Mouse (Mus musculus) stomach, embryonic 14.5 days (tissue): ENCODE results near the gene Rnf41. TPM values are rescaled to one million over a fixed set of nuclear protein-coding genes. Genes with fewer than 3 reads are reported as not detected.

Experiments used
- ATAC-seq: fragments of 200-750 bp; cut with Nextera tagmentation; 2 replicates; pipeline ENCODE4 v1.8.0; 2017; ENCODE audit warnings: low read depth, moderate TSS enrichment; ENCODE audit not compliant: insufficient number of reproducible peaks, insufficient read depth, low FRiP score
- H3K27ac ChIP-seq: fragments of 300-500 bp; sonication (generic); 2 replicates; pipeline ENCODE4 v1.5.1; 2014; ENCODE audit warnings: mild to moderate bottlenecking, low read length, moderate library complexity, mixed read lengths
- H3K27me3 ChIP-seq: fragments of 300-500 bp; sonication (generic); 2 replicates; pipeline ENCODE4 v1.6.1; 2014; ENCODE audit warnings: low read length, control low read depth, mixed read lengths; ENCODE audit not compliant: control insufficient read depth, insufficient read depth
- H3K36me3 ChIP-seq: fragments of 300-500 bp; sonication (generic); 2 replicates; pipeline ENCODE4 v1.6.1; 2014; ENCODE audit warnings: mild to moderate bottlenecking, control low read depth, low read length, moderate library complexity, mixed read lengths; ENCODE audit not compliant: control insufficient read depth, insufficient read depth
- H3K4me1 ChIP-seq: fragments of 300-500 bp; sonication (generic); 2 replicates; pipeline ENCODE4 v1.6.1; 2014; ENCODE audit warnings: low read length, control low read depth, mixed read lengths; ENCODE audit not compliant: control insufficient read depth, insufficient read depth
- H3K4me2 ChIP-seq: fragments of 300-500 bp; sonication (generic); replicated peaks from 2 replicates; pipeline ENCODE4 v1.6.1; 2014; ENCODE audit warnings: low read depth, low read length, control low read depth
- H3K4me3 ChIP-seq: fragments of 300-500 bp; sonication (generic); 2 replicates; pipeline ENCODE4 v1.5.1; 2014; ENCODE audit warnings: low read depth, low read length, control low read depth
- H3K9ac ChIP-seq: fragments of 300-500 bp; sonication (generic); replicated peaks from 2 replicates; pipeline ENCODE4 v1.6.1; 2014; ENCODE audit warnings: low read depth, mild to moderate bottlenecking, control low read depth, low read length, moderate library complexity, mixed read lengths
- H3K9me3 ChIP-seq: fragments of 300-500 bp; sonication (generic); 2 replicates; pipeline ENCODE4 v1.6.1; 2016; ENCODE audit warnings: low read depth, low read length, control low read depth; ENCODE audit not compliant: control insufficient read depth
- WGBS: fragments of 180-500 bp; shearing (Covaris S2); extraction: QIAGEN DNeasy Blood & Tissue Kit; methylation state at CpG from one replicate; pipeline ENCODE4 v1.1.7; 2014; 5-methylcytosine and 5-hydroxymethylcytosine counted together
- polyA plus RNA-seq: library from polyadenylated mRNA; unstranded; fragments of >200 nt; fragmentation: Nextera tagmentation; extraction: Ambion mirVana; gene quantifications from 2 replicates; pipeline ENCODE4 v1.2.1, GENCODE M21; 2014

Rnf41 gene
- polyA plus RNA-seq, 1 experiment from 2014 or later = 31.9 TPM

DNA sequence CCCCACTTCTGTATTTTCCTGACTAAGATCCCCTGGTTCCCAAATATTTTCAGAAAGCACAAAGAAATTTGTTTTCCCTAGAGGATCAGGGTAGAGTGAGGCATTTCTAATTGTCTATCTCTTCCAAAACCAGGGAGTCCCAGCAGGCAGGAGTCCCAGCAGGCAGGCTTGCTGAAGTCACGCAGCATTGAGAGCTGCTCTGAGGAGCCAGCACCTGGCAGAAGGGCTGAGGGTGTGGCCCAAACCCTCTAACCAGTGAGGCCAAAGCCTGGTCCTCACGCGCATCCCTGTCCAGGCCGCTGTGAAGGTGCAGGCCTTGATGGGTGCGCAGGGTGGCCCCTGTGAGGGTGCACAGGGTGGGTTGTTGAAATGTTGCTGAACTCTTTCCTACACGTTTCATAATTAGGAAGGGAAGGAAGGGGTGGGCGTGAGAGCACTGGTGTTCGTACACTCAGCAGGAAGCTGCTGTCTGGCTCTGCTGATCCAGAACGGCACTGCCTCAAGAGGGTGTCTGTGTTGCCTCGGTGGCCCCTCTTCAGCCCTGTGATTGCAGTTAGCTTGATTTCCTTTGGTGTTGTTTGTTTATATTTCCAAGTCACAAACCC, 27.3 kb downstream of the Rnf41 start:
- H3K4me3 ChIP-seq = no peak overlapping the region

DNA sequence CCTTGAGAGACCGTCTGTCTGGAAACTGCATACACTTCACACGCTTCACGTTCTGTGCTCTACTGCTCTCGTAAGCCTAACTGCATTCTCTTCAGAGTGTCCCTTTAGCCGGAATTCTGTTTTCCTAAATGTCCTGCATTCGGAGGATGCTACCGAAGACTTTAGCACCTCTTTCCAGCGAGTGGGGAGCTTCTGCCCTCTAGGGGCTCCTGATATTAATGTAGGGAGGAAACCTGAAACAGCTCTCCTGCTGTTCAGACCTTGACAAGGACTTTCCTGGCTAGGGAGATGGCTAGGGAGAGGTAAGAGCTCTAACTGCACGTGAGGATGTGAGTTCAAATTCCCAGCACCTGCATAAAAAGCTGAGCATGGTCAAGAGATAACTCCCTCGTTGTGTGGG, 28.9 kb downstream of the Rnf41 start:
- 59% methylated on average over 10 of the region's 10 CpGs for WGBS
- Histone ChIP-seq H3K27ac (no peak overlapping the region), H3K36me3 (peaks cover 49% of the 10 kb centered on the region)

More for the DNA sequence above, 27.3 kb downstream of the Rnf41 start:
- ATAC-seq = no peak
- WGBS = 62% methylated on average over 10 of the region's 10 CpGs
- peak overlapping the region; percentile 1; the same call in 1 of the 2 replicates for H3K27ac ChIP-seq
- peaks cover 56% of the 10 kb centered on the region for H3K36me3 ChIP-seq
- no peaks in the 10 kb centered on the region for H3K4me1 ChIP-seq
- no peak overlapping the region for H3K9ac ChIP-seq
- H3K27me3 ChIP-seq = no peaks in the 10 kb centered on the region
- H3K9me3 ChIP-seq = no peaks in the 10 kb centered on the region
- H3K4me2 ChIP-seq = no peak overlapping the region

DNA sequence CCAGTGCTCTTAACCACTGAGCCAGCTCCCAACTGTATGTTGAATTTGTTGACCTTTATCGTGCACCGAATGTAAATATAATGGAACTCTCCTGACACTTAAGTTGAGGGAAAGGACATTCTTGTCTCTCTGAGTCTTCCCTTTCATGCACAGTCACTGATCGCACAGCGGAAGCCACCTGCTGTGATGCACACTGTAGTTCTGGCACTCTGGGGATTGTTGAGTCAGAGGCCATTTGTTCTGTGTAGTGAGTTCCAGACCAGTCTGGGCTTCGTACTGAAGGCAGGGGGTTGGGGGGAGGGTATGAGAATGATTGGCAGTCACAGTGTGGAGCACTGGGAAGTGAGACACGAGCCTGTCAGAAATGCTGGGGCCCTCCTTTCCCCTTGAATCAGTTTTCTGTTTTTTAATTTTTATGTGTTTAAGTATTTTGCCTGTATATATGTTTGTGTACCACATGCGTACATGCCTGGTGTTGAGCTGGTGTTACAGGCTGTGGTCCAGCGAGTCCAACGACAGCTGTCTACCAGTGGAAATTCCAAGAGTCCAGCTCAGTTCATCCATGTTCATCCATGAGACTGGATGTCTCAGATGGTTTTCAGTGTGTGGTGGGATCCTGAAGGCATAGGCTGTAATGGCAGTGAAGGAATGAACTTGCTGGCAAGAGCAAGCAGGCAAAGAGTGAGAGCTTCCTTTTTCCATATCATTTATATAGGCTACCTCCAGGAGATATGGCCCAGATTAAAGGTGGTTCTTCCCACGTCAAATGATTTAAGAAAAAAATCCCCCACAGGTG, 30.1 kb downstream of the Rnf41 start:
- no peaks in the 10 kb centered on the region for H3K4me1 ChIP-seq
- no peak for ATAC-seq
- H3K27ac ChIP-seq = no peak overlapping the region
- no peaks in the 10 kb centered on the region for H3K27me3 ChIP-seq
- no peak overlapping the region for H3K4me3 ChIP-seq
- 89% methylated on average over 10 of the region's 10 CpGs for WGBS
- H3K36me3 ChIP-seq = peaks cover 38% of the 10 kb centered on the region
- no peak overlapping the region for H3K4me2 ChIP-seq
- H3K9ac ChIP-seq = no peak overlapping the region
- no peaks in the 10 kb centered on the region for H3K9me3 ChIP-seq

More for the DNA sequence above, 28.9 kb downstream of the Rnf41 start:
- Histone ChIP-seq H3K4me3 (no peak overlapping the region), H3K9ac (no peak overlapping the region), H3K4me2 (no peak overlapping the region), H3K27me3 (no peaks in the 10 kb centered on the region), H3K9me3 (no peaks in the 10 kb centered on the region), H3K4me1 (no peaks in the 10 kb centered on the region)
- no peak for ATAC-seq

DNA sequence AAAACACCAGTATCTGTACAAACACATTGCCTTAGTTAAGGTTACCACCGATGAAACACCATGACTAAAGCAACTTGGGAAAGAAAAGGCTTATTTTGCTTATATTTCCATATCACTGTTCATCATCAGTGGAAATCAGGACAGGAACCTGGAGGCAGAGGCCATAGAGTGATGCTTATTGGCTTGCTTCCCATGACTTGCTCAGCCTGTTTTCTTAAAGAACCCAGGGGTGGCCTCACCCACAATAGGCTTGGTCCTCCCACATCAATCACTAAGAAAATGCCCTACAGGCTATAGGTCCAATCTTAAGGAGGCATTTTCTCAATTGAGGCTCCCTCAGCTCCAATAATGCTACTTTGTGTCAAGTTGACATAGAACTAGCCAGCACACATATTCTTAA, 31.3 kb downstream of the Rnf41 start:
- no peaks in the 10 kb centered on the region for H3K27me3 ChIP-seq
- no peak overlapping the region for H3K4me3 ChIP-seq
- H3K36me3 ChIP-seq = peaks cover 29% of the 10 kb centered on the region
- no peak overlapping the region for H3K9ac ChIP-seq
- no peak overlapping the region for H3K4me2 ChIP-seq
- ATAC-seq = no peak
- no peaks in the 10 kb centered on the region for H3K9me3 ChIP-seq
- H3K27ac ChIP-seq = no peak overlapping the region
- H3K4me1 ChIP-seq = no peaks in the 10 kb centered on the region
- 85% methylated on average over 1 of the region's 1 CpGs for WGBS

DNA sequence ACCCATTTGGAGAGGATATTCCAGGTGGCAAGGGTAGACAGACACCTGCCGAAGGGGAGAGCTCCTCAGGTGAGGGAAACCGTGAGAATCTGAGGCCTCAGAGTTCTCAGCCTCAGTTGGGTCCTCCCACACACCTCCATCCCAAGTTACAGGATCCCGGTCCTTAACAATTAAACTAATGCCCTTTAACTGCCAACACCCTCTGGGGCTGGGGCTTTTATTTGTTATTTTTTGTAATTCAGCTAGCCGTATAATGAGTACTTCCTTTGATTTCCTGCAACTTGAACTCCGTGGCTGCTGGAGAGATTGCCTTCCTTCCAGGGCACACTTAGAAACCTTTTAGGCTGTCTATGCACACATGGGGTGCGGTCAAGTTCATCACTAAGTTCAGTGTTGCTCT, 32.9 kb downstream of the Rnf41 start:
- Histone ChIP-seq H3K9ac (no peak overlapping the region), H3K4me2 (no peak overlapping the region), H3K36me3 (peaks cover 14% of the 10 kb centered on the region), H3K4me1 (no peaks in the 10 kb centered on the region), H3K9me3 (no peaks in the 10 kb centered on the region), H3K4me3 (no peak overlapping the region), H3K27me3 (no peaks in the 10 kb centered on the region), H3K27ac (no peak overlapping the region)
- no peak for ATAC-seq
- WGBS = 67% methylated on average over 6 of the region's 6 CpGs

DNA sequence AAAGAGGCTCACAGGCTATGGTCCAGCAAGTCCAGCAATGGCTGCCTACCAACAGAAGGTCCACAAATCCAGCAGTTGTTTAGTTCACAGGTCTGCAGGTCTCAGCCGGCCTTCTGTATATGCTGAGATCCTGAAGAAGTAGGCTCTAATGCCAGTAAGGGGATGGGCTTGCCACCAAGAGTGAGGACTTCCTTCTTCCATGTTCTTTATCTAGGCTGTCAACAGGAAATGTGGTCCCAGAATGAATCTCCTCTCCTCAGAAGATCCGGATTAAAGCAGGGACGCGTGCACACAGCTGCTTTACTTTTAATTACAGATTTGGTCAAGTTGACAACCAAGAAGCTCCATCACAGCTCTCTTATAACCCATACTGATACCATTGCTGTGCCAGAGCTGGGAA, 34.0 kb downstream of the Rnf41 start:
- H3K36me3 ChIP-seq = peaks cover 9% of the 10 kb centered on the region
- H3K27ac ChIP-seq = no peak overlapping the region
- H3K9me3 ChIP-seq = no peaks in the 10 kb centered on the region
- H3K4me3 ChIP-seq = no peak overlapping the region
- no peak for ATAC-seq
- 71% methylated on average over 4 of the region's 4 CpGs for WGBS
- no peak overlapping the region for H3K4me2 ChIP-seq
- H3K9ac ChIP-seq = no peak overlapping the region
- no peaks in the 10 kb centered on the region for H3K27me3 ChIP-seq
- H3K4me1 ChIP-seq = no peaks in the 10 kb centered on the region

DNA sequence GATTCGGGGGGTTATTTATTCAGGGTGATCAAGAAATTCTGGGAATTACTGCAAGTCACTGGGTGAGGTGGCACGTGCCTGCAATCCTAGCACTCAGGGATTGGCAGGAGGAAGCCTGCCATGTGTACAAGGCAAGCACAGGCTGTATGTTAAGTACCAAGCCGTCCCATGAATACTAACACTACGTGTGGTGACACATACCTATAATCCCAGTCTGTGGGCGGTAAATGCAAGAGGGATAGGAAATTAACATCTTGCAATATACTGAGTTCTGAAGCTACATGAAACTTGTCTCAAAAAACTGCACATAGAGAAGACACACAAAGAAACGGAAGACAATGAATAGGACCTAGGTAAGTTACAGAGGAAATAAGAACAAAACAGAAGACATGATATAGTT, 39.6 kb downstream of the Rnf41 start:
- no peaks in the 10 kb centered on the region for H3K4me1 ChIP-seq
- H3K4me3 ChIP-seq = no peak overlapping the region
- no peak overlapping the region for H3K4me2 ChIP-seq
- H3K9me3 ChIP-seq = no peaks in the 10 kb centered on the region
- H3K27ac ChIP-seq = no peak overlapping the region
- no peak overlapping the region for H3K9ac ChIP-seq
- ATAC-seq = no peak
- no peaks in the 10 kb centered on the region for H3K36me3 ChIP-seq
- WGBS = 85% methylated on average over 6 of the region's 6 CpGs
- no peaks in the 10 kb centered on the region for H3K27me3 ChIP-seq

DNA sequence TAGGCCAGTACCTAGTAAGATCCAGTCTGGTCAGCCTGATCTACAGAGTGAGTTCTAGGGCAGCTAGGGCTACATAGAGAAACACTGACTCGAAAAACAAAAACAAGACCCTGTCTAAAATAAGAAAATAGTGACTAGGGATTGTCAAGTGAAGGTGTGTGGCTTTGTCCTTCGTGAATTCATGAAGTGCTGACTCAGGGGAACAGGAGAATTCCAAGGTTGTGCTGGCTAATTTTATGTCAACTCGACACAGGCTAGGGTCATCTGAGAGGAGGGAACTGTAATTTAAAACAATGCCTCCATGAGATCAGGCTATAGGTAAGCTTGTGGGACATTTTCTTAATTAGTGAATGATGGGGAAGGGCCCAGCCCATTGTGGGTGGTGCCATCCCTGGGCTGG, 43.0 kb downstream of the Rnf41 start:
- Histone ChIP-seq H3K4me2 (no peak overlapping the region), H3K9me3 (no peaks in the 10 kb centered on the region)
- WGBS = 69% methylated on average over 3 of the region's 3 CpGs

More for the DNA sequence above, 43.0 kb downstream of the Rnf41 start:
- H3K9ac ChIP-seq = no peak overlapping the region
- no peak overlapping the region for H3K27ac ChIP-seq
- no peaks in the 10 kb centered on the region for H3K4me1 ChIP-seq
- H3K27me3 ChIP-seq = no peaks in the 10 kb centered on the region
- no peak overlapping the region for H3K4me3 ChIP-seq
- no peaks in the 10 kb centered on the region for H3K36me3 ChIP-seq
- no peak for ATAC-seq
